Mouse (Mus musculus) kidney, postnatal 25 days (tissue): Measurements from ENCODE around the gene Lrig3.
A peak's percentile ranks its signal among the peaks of the same experiment; 100 is the strongest.

ENCODE experiments used
- DNase-seq, 2 experiments: peaks; one replicate each; pipeline ENCODE4 v3.0.0; 2021; ENCODE audit warnings: mixed read lengths in 2 of 2

Lrig3 gene

DNA sequence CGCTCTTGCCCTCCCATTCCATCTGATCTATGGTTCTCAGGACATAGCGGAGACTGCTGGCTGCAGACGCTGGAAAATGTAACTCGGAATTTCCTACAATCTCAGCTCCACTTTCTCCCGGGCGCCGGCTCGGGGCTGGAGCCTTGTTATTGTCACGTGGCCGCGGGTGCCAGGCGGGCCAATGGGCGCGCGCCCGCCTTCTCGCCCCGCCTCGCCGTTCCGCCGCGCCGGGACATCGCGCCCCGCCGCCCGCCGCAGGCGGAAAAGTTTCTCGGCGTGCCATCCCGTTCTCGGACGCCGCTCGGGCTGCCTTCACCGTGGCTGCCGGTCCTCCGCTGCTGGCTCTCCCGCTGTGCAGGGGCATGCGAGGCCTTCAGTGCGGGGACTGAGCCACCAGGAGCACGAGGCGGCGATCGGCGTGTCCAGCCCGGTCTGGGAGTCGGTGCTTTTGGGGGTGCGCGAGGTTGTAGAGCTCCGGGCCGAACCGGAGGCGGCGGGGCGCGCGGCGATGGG, at the start of gene Lrig3:
Lrig3 (plus strand) TSS at position 201 of the 513 bp plus-strand sequence.
- DNase-seq, result peak; percentile 90 to 95

- DNase-seq, result no peak
Measured at GRCm38 (mm10) chr10:125916781-125917180, 49.2 kb upstream of the Lrig3 start.

GRCm38 (mm10) chr10:125917436-125917871, 48.5 kb upstream of the Lrig3 start:
- DNase-seq, result peak in 1 of 2 experiments; percentile 6

GRCm38 (mm10) chr10:125918994-125919393, 47.0 kb upstream of the Lrig3 start:
- no peak for DNase-seq

DNA sequence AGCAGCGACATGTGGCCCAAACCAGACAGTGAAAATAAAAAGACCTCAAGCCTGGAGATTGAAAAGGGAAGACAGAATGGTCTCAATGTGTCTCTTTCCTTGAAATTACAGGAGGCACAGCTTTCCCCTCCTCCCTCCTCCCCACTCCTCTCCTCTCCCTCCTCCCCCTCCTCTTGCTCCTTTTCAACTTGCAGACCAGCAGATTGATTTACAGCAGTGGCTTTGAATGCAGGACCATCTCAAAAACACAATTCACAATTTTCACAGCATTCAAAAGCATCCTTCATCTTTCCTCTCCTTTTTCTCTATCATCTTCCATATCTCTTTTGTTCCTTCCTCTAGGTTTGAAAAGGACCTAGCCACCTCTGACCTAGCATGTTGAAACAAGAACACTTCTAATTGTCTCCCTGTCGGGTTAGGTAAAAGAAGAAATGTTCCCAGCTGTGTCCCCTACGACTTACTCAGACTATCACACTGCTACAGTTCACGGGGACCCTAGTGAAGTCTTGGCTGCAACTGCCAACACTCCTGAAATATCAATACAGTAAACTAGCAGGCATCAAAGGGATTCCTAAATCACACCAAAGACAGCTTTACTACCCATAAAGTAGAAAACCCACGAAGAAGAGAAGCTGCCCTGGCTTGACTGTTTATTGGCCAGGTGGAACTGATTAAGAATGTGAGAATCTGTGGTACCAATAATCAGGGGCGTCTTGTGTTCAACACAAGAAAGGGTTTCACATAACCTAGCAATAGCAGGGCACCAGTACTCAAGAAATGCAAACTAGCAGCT, 44.1 kb upstream of the Lrig3 start:
- no peak for DNase-seq

GRCm38 (mm10) chr10:125929961-125930360, 36.0 kb upstream of the Lrig3 start:
- DNase-seq, result peak; percentile 85 to 93

- DNase-seq, result no peak
Measured at GRCm38 (mm10) chr10:125933388-125933787, 32.6 kb upstream of the Lrig3 start.

DNA sequence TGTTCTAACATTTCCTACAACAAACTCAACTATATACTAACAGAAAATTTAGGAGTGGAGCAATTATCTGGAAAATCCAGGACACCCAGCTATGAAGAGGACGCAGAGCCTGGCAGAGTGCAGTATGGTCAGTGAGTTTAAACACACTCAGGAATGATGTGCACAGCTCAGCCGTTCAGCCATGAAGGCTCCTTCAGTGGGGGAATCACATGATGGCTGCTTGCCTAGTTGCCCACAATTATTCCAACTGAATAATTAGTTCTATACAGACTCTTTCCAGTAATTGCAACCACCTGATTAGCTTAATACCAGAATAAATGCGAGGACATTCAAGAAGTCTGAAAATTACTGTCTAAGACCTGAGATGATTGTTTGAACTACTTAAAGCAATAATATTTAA, 31.9 kb upstream of the Lrig3 start:
- no peak for DNase-seq

DNA sequence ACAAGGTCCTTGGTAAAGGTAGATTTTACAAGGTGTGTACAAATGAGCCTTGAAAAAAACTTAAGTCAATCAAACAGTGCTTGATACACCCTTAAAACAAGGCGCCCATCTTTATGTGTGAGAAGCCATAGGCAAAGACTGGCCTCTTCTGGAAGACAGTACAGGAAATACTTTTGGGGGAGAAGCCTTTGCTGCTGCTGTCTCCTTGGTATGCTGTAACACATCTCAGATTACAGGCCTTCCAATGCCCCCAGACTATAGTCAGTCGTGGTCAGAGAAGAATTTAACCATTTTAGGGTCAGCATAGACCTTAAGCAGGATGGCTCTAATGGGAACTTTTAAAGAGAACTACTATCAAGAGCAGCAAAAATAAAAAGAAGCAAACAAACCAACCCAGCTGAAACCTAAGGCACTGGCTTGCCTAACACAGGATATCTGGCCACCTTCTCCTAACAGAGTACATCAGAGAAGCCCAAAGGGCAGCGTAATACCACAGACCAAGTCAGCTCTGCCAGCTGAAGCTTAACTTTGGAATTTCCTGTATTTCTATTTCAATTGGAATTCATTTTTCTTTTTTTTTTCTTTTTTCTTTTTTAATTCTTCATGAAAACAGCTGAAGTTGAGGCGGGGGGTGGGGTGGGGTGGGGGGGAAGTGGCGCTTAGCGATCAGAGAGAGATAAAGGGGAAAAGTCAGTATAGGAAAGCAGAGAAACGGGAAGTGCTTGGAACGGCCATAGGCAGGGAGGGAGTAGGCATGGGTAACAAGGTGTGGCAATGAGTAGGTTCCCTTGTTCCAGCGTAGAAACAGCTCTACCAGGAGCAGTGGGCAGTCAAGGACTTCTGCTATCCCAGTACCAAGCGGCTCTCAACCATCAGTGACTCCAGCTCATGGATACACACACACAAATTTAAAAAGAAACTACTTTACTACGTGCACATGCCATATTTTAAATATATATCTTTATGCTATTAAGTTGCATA, 28.2 kb upstream of the Lrig3 start:
- no peak for DNase-seq

- no peak for DNase-seq
Measured at GRCm38 (mm10) chr10:125938528-125939402, 27.2 kb upstream of the Lrig3 start.

DNA sequence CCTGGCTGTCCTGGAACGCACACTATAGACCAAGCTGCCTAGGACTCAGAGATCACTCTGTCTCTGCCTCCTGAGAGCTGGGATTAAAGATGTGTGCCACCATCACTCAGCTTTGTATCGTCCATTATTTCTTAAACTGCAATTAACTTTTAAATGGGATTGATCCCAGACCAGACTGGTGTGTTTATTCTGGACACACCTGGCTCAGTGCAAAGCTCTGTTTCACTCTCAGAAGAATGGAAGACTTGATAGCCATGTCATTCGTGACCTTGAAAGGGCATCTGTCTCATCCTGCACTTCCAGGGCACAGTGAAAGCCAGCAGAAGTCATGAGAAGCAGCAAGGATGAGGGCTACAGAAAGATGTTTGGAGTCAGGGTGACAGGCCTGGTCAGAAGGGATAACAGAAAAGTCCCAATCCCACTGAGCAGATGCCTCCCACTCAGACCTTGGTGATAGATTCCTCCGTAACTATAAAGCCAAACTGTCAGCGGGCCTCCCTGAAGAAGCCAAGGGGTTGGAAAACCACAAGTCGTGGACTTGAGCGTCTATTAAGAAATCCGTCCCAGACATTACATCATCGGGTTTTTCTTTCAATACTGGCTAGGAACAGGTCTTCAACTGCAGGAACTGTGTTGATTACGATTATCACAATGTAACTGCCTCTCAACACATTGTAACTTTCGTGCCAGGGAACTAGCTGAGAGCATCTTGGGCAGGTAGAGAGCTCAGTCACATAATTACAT, 25.5 kb upstream of the Lrig3 start:
- no peak for DNase-seq

DNA sequence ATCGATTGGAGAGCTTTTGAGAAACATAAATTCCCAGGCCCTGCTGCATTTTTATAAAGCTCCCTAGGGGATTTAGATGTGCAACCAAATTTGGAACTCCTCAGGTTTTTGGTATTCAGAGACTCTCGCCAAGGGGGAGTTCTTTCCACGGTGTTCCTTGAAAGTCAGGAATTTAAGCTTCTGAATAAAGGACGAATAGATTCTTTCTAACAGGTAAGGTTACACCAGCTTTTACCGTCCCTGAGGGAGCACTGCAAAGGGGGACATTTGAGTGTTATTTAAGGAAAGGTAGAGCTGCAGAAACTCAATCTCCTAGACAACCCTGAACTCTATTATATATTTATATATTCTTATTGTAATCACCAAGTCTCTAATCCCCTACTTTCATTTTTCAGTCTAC, 22.9 kb upstream of the Lrig3 start:
- DNase-seq, result no peak

DNA sequence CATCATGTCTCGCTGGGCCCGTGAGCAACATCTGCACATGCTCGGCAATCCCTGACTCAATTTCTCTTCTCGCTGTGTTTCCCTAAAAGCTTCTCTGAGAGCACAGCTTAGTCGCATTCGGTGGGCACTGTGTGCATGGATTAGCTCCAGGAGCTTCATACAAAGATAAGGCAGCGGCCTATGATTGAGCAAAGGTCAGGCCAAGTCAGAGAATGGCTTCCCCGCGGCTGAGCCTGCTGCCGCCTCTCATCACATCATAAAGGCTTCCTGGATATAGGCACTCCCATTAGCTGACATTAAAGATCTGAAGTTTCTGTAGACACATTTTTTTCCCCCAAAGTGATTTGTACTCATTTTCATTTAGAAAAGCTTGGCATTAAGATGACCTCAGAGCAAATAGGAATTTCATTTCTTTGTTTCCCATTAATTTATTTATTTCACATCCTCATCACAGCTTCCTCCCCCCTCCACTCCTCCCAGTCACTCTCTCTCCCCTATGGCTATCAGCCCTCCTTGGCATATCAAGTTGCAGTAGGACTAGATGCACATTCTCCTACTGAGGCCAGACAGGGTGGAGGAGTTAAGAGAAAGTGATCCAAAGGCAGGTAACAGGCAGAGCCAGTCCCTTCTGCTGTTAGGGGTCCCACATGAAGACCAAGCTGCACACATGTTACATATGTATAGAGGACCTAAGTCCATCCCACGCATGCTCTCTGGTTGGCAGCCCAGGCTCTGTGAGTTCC, 21.0 kb upstream of the Lrig3 start:
- no peak for DNase-seq

DNA sequence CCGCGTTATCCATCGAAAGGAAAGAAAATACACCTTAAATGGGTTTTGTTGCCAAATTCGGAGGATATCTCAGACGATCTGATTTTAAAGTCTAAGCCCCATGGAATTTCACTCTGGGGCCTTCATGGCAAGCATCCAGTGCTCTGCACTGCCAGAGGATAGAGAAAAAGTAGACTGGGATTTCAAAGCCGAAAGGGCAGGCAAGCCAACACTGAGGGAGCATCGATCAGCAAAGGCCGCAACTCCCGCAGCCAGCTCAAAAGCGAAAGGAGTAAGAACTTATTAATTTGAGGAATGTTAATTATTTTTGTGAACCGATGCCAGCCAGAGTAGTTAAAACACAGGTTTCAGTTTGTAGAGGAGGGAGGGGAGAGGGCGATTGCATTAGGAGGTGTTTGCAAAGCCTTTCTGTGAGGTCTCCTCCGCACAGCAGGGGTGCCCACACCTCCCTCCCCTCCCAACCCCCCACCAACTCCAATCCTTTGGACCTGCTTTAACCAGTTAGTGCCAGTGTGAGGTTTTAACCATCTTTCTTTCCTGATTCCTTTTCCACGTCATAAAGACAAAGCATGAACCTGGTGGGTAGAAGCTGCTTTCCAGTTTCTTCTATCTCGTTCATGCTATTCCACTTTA, 17.0 kb upstream of the Lrig3 start:
- DNase-seq, result peak; percentile 26 to 44

DNA sequence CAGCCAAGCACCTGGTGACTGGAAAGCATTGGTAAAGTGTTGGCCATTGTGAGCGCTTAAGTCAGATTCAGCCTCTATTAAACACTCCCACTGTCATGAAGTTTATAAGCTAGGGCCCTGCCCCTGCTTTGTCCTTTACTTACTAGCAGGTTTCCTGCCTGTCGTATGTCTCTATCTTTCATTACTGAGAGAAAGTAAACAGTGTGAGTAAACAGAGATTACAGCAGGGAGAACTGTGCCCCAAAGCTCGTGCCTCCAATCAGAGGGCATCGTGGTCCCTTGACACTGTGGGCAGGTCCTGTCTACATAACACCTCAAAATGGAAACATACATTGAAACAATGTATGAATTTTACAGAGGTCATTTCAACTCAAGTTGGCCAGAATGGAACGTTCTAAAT, 14.3 kb upstream of the Lrig3 start:
- no peak for DNase-seq

- no peak for DNase-seq
Measured at GRCm38 (mm10) chr10:125954343-125954742, 11.6 kb upstream of the Lrig3 start.

DNA sequence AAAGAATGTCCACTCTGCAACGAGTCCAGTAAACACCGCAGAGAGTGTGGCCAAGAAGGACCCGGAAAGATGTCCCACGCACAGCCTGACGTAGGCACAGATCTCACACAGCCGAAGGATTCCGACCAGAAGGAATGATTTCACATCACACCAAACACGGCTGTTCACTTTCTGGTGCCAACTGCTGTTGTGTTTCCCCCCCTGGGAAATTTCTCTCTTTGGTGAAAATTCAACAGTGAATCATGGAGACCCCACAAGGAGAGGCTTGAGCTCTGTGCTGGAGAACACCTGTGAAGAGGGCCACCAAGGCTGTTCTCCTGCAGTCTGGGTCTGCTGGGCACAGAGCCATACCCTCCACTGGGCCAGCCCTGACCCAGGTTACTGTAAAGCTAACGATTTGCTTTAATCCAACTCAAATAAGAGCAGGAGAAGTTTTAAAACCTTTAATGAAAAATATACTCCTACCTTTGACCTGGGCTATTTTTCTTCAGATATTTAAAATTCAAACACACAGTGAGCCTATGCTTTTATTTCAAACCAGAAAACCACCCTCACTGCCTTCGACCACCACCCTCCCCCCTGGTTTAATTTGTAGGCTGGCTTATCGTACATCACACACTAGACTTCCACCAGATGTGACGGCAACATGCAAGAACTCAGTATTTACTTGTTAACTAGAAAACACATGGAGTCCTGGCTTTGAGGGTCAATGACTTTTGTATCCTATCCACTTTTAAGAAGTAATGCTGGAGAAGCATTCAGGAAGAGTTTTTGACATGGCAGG, 11.0 kb upstream of the Lrig3 start:
- DNase-seq, result no peak

DNA sequence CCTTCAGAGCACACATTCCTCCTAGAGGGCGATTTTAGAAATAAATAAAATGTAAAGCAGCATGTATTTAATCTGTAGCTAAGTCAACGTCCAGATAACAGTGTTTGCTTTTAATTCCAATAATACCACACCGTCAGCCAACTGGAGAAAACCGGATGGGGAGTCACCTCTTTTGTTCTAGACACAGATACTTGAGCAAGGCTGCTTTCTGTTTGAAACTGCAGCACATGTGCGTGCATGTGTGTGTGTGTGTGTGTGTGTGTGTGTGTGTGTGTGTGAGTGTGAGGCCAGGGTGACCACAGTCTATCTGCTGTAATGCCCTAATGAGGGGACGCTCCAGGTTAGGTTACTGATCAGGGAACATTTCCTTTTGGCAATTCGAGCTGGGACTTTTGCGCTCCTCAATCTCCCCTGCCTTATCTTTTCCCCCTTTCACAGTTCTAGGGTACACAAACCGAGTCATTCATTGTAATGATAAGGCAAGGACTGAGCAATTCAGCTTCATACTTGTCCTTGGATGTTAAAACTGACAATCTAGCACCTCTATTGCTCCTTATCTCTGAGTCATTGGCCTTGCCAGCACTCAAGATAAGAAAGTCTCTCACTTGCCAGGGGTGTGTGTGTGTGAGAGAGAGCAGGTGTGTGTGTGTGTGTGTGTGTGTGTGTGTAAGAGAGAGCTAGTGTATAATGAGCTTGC, 4.4 kb upstream of the Lrig3 start:
- DNase-seq, result no peak

- DNase-seq, result no peak
Measured at GRCm38 (mm10) chr10:125964709-125965108, 1.3 kb upstream of the Lrig3 start.
